Mouse (Mus musculus) frontal cortex, postnatal 36 days (tissue): ENCODE results near the gene Tex12.

ENCODE experiments used
- DNase-seq, 2 experiments: peaks; one replicate each; pipeline ENCODE4 v3.0.0; 2022; ENCODE audit warnings: low spot score in 2 of 2

The Tex12 gene

GRCm38 (mm10) chr9:50561145-50561917 is at the start of gene Tex12:
Tex12 (minus strand) TSS chr9:50561325.
- DNase-seq = no peak

DNA sequence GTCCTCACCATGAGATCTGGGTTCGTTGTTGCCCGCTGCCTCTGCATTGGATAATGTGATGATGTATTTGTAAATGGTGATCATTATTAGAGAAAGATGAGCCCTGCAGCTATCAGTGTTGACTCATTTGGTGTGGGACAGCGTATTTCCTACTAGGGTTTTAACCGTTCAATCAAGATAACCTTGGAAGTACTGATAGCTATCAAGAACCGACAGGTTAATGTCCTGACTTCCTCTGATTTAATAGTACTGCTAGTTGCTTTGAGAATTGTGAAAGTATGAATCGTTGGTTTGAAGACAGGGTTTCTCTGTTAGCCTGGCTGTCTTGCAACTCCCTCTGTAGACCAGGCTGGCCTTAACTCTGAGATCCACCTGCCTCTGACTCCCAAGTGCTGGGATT is 43.2 kb upstream of the Tex12 start:
- no peak for DNase-seq

- no peak for DNase-seq
Observed at GRCm38 (mm10) chr9:50603998-50604324, 42.8 kb upstream of the Tex12 start.

- DNase-seq = peak; percentile 93 to 96
Observed at GRCm38 (mm10) chr9:50603189-50603997, 42.3 kb upstream of the Tex12 start, which contains the start of the genes Sdhd and Timm8b. Sdhd (minus strand) TSS chr9:50603812. Timm8b (plus strand) TSS chr9:50603910.

DNA sequence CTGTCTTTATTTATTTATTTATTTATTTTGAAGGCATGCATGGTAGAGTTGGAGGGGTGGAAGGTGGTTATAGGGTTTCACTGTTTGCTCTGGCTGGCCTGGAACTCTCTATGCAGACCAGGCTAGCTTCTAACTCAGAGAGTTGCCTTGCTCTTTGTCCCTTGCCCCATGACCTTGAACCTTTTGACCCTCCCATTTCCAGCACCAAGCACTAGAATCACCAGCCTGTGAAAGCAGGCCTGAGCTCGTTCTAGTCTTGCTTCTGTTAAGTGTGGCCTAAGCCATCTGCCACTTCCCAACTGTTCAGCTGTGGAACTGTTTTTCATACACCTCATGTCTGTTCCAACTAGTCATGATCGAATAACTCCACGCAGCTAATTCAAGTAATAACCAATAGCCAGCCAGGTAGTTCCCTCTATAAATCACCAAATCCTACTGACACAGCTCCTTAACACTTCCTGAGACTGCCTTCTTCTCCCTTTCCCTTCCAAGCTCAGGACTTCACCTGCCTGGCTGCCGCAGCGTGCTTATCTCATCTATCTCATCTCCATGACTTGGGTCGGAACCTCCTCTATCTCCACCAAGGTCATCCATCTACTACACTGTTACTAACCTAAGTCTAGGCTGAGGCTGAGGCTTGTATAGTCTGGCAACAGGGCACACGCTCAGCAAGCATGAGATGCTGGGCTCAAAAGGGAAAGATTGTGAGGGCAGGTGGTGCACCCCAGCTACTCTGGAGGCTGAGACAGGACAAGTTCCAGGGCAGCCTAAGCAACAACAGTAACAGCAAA is 41.1 kb upstream of the Tex12 start:
- no peak for DNase-seq

- DNase-seq = no peak
Observed at GRCm38 (mm10) chr9:50601536-50601935, 40.4 kb upstream of the Tex12 start.

- DNase-seq = no peak
Observed at GRCm38 (mm10) chr9:50596973-50597372, 35.8 kb upstream of the Tex12 start.

DNA sequence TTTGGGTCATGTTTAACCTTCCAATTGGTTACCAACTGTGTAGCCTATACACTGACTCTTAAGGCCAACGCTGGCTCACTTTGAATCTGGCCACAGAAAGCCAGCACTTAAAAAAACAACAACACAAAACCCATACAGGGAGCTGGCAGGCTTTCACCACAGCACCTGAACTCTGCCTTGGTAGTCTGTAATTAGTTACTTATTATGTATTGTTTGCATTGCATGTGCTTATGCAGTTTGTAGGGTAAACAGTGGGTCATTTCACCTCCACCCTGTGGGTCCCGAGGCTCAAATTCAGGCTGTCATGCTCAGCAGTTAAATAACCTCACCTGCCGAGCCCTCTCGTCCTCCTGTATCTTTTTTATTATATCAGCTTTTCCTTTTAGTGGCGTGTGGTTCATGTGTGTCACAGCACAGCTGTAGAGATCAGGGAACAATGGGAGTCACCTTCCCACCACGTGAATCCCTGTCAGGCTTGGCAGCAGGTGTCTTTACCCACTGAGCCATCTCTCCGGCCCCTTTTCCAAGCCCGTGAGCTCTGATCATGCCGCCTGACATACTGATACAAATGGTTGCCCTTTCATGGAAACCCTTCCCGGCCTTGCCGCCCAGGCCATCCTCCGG is 33.8 kb upstream of the Tex12 start:
- no peak for DNase-seq

- no peak for DNase-seq
Observed at GRCm38 (mm10) chr9:50593544-50593943, 32.4 kb upstream of the Tex12 start.

GRCm38 (mm10) chr9:50592955-50593354 is 31.8 kb upstream of the Tex12 start:
- no peak for DNase-seq

DNA sequence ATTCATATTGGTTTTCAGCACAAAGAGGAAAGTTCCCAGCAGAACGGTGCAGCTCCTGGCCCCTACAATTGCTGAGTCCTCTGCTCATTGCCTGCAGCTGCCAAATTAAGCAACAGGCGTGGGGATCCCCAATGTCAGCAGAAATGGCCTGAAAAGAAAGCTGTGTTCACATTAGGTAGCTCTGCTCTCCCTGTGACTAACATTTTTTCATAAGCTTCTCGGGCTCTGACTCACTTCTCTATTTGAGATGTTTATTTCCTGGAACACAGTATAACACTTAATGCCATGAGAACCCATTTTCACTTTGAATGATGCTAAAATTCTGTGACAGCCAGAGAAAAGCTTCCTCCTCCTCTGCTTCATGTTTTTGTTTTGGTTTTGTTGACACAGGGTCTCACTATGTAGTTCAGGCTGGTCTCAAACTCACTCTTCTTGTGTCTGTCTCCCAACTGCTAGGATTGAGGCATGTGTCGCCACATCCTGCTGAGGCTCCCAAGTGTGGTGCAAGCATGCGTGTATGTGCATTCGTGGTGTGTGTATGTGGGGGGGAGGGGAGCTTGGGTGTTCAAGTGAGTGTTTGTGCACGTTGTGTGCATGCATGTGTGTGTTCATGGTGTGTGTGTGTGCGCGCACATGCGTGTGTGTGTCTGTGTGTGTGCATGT is 29.9 kb upstream of the Tex12 start:
- DNase-seq = no peak

- no peak for DNase-seq
Observed at GRCm38 (mm10) chr9:50586955-50587354, 25.8 kb upstream of the Tex12 start.

- DNase-seq = no peak
Observed at GRCm38 (mm10) chr9:50585145-50585818, 24.2 kb upstream of the Tex12 start.

DNA sequence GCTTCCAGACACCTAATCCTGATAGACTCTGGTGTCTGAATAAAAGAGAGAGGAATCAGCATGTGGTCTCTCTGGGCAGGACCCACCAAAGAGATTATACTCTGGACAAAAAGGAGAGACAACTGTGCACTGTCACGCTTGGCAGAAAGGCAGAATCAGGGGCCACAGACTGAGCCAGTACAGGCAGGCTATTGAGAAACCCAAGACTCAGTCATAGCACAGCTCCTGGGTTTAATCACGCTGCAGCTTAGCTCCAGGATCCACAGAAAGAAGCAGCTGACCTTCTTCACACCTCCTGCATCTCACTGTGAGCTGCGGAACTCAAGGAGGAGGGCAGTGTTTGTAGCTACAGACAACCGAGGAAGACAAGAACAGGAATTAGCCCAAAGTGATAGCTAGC is 19.2 kb upstream of the Tex12 start:
- no peak for DNase-seq

DNA sequence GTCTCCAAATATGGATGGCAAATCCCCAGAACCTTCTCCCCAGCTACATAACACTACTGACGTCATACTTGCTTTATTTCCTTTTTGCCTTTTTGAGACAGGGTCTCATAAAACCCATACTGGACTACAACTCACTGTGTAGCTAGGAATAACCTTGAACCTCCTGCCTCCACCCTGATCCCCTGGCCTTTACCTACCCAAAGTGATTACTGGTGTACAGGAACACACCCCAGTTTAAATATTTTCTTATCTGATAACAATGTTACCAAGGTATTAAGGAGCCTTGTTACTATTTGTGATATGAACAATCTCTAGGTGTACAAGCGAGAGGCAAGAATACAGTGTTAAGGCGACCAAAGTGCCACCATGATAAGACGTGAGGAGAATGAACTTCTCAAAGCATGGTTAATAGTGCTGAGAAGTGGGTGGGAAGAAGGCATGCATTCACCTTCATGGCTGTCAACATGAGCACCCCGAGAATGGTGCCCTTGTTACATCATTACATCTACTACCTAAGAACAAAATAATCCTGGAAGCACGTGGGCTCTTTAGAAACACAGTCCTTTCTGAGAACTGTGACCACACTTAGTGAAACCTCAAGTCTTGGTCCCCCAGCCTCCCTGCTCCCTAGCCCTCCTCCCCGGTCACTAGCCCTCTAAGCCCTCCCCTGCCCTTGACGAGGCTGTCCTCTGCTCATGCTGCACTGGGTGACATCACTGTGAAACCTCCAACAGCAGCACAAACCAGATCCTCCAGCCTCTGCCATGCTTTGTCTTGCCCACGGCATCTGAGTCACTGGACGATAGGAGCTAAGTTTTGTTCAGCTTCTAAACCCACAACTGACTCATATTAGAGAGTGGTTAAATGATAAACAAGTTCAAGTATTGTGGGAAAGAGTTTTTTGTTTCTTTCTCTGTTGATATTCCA is 8.7 kb upstream of the Tex12 start:
- no peak for DNase-seq

DNA sequence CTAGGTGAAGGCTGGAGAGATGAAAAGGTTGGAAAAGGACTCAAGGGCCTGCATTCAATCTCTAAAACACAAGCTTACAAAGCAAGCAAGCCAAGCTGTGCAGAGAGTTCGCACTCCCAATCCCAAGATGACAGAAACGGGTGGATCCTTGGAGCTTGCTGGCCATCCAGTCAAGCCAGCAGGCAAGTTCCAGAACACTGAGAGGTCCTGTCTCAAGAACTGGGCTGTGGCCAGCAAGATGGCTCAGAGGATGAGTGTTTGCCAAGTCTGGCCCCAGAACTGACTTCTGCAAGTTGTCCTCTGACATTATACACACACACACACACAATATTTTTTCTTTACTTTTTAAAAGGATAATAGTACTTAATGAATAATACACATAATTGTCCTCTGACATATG is 6.8 kb upstream of the Tex12 start:
- no peak for DNase-seq

GRCm38 (mm10) chr9:50567372-50567771 is 6.2 kb upstream of the Tex12 start:
- no peak for DNase-seq

DNA sequence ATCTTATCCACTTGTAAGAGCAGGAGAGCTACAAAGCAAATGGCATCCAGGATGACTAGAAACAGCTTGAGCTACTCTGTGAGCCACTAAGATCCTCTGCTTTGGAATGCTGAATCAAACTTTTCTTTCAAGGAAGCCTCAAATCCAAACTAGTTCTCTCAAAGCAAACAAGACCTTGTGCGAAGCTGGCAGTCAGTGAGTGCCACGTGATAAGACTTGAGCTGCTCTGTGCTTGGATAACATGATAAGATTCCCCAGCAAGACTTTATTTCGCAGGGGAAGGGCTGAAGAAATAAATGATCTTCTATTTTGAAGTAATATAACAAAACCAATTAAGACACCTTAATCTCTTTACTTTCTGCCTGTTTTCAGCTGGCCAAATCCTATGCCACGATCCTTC is 4.8 kb upstream of the Tex12 start:
- DNase-seq = no peak

- no peak for DNase-seq
Observed at GRCm38 (mm10) chr9:50565173-50565572, 4.0 kb upstream of the Tex12 start.

DNA sequence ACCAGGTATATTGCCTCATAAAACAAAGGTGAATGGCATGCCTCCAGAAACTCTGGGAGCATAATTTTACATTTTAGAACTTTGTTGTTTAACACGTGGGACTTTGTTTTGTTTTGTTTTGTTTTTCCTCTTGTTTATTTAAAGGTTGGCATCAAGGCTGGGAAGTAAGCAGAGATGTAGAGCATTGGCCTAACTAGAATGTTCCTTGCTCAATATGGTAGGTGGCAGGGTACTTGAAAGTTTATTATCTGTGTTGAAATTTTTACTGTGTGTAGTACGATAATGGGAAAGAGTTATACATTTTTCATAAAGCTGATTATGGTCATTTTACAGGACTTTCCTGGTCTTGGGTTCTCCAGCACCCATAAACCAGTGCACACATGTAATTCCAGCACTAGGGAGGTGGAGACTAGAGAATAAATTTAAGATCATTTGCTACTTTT is 814 bp upstream of the Tex12 start:
- no peak for DNase-seq
